Mouse (Mus musculus) neutrophil, adult 5-6 weeks (primary cell): ENCODE measurements around the gene Gm6164. TPM values are rescaled to one million over a fixed set of nuclear protein-coding genes. Genes with fewer than 3 reads are reported as not detected.
"Not testable (repeated sequence)": the region's sequence is repeated elsewhere in the genome, so short reads cannot be mapped to it uniquely, and the experiment has no call there.

Experiments used
- ATAC-seq: fragments of 151-379, 151-347 bp; 2 replicates; pipeline ENCODE4 v1.8.0; 2017; ENCODE audit warnings: mild to moderate bottlenecking, moderate TSS enrichment; ENCODE audit not compliant: insufficient number of reproducible peaks, poor library complexity, low FRiP score, severe bottlenecking; ENCODE audit errors: extremely low read depth
- total RNA-seq: library from RNA; stranded (forward); fragments of 200-1000 nt; gene quantifications from 2 replicates; pipeline ENCODE4 v1.2.3, GENCODE M21; 2017

The Gm6164 gene
- not detected in 2 replicates for total RNA-seq

GRCm38 (mm10) chr7:20205507-20205906 is at the start of gene Gm6164:
TSS of gene Gm6164 (minus strand) at chr7:20205607.
- ATAC-seq, result not testable (repeated sequence)

DNA sequence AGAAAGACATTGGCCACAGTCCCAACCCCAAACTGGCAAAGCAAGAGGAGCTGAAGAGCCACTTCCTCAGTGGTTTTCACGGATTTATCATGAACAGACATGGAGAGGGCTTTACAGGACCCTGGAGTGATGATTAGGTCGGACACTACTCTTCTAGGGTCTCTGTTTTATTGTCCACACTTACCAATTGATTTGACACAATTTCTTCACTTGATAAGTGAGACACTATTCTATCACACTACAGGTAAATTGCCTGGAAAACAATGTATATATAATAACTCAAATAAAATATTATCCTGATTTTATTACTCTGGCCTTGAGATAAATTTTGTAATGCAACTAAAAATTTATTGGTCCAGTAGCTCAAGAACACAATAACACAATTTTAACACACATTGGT is 28.3 kb upstream of the Gm6164 start, which contains the start of gene Gm4498:
TSS of gene Gm4498 (minus strand) at position 101 of the 400 bp plus-strand sequence.
- not testable (repeated sequence) for ATAC-seq

DNA sequence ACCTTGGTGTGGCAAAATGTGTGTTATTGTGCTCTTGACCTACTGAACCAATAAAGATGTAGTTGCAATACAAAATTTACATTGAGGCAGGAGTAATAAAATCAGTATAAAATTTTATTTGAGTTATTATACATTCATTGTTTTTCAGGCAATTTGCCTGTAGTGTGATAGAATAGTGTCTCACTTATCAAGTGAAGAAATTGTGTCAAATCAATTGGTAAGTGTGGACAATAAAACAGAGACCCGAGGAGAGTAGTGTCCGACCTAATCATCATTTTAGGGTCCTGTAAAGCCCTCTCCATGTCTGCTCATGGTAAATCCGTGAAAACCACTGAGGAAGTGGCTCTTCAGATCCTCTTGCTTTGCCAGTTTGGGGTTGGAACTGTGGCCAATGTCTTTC is 12.0 kb downstream of the Gm6164 start, which contains the start of gene Vmn1r95:
TSS of gene Vmn1r95 (plus strand) at position 301 of the 400 bp plus-strand sequence.
- not testable (repeated sequence) for ATAC-seq

DNA sequence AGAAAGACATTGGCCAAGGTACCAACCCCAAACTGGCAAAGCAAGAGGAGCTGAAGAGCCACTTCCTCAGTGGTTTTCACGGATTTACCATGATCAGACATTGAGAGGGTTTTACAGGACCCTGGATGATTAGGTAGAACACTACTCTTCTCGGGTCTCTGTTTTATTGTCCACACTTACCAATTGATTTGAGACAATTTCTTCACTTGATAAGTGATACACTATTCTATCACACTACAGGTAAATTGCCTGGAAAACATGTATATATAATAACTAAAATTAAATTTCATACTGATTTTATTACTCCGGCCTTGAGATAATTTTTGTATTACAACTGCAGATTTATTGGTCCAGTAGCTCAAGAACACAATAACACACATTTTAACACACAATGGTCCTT is 37.1 kb downstream of the Gm6164 start, which contains the start of gene Vmn1r94:
TSS of gene Vmn1r94 (minus strand) at position 101 of the 400 bp plus-strand sequence.
- not testable (repeated sequence) for ATAC-seq

Other genes starting within 250 kb of the Gm6164 start
- not detected in 2 replicates for gene Ceacam20, start 240.2 kb downstream of the Gm6164 start, total RNA-seq
- gene Nlrp9b, start 214.1 kb downstream of the Gm6164 start, total RNA-seq, result not detected in 2 replicates
- not detected in 2 replicates for gene Vmn1r91, start 105.9 kb downstream of the Gm6164 start, total RNA-seq
- not detected in 2 replicates for gene Gm16442, start 83.0 kb downstream of the Gm6164 start, total RNA-seq
- not detected in 2 replicates for gene Vmn1r93, start 66.5 kb downstream of the Gm6164 start, total RNA-seq
- not detected in 2 replicates for gene Vmn1r94, start 37.2 kb downstream of the Gm6164 start, total RNA-seq
- gene Vmn1r95, start 11.9 kb downstream of the Gm6164 start, total RNA-seq, result not detected in 2 replicates
- not detected in 2 replicates for gene Gm4498, start 28.2 kb upstream of the Gm6164 start, total RNA-seq
- not detected in 2 replicates for gene Gm5890, start 57.2 kb upstream of the Gm6164 start, total RNA-seq
- not detected in 2 replicates for gene Gm4133, start 128.5 kb upstream of the Gm6164 start, total RNA-seq
- not detected in 2 replicates for gene Gm5728, start 169.8 kb upstream of the Gm6164 start, total RNA-seq
- not detected in 2 replicates for gene Vmn1r100, start 212.3 kb upstream of the Gm6164 start, total RNA-seq
- not detected in 2 replicates for gene Vmn1r101, start 237.0 kb upstream of the Gm6164 start, total RNA-seq